Mouse (Mus musculus) T-cell, adult 2 months (primary cell): ENCODE data around the gene Rptn.
"Not testable (repeated sequence)": the region's sequence is repeated elsewhere in the genome, so short reads cannot be mapped to it uniquely, and the experiment has no call there.

ENCODE experiments used
- DNase-seq: peaks from one replicate; pipeline ENCODE4 v3.0.0; 2022; ENCODE audit warnings: low spot score

The Rptn gene

DNA sequence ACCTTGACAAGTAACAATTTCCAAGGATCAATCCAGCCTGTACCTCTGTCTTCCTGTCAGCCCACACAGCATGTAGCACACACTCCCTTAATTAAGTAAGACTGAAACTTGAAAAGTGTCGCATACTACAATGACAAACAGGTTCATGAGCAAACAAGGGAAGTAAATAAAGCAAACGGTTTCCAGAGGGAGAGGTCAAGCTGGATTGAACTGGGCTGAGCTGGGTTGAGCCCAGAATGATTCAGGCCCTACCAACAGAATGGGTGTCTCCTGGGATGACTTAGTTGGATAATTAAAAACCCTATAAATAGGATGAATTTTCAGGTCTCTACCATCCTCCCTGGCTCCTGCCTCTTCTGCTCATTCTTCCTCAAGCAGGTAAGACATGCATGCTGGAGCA, at the start of gene Rptn:
Gene Rptn, plus strand, starts transcription at position 334 of the 400 bp plus-strand sequence.
- DNase-seq, result no peak

GRCm38 (mm10) chr3:93346896-93347295, 46.6 kb upstream of the Rptn start:
- DNase-seq, result no peak

DNA sequence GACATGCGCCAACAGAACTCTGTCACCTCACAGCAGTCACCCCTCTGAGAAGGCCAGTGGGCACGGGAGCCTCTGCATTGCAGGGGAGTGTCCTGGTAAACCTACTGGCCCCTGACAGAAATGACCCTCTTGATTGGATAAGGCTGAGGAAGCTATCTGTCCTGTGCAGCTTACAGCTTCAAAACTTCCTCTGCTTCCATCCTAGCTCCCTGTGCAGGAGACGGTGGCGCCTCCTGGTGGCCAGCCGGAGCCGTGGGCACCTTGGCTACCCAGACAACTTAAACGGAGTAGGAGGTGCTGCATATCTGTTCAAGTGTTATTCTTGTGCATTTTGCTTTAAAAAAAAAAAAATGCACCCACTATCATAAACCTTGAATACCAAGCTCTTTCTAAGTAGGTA, 33.5 kb upstream of the Rptn start:
- peak; percentile 27 for DNase-seq

DNA sequence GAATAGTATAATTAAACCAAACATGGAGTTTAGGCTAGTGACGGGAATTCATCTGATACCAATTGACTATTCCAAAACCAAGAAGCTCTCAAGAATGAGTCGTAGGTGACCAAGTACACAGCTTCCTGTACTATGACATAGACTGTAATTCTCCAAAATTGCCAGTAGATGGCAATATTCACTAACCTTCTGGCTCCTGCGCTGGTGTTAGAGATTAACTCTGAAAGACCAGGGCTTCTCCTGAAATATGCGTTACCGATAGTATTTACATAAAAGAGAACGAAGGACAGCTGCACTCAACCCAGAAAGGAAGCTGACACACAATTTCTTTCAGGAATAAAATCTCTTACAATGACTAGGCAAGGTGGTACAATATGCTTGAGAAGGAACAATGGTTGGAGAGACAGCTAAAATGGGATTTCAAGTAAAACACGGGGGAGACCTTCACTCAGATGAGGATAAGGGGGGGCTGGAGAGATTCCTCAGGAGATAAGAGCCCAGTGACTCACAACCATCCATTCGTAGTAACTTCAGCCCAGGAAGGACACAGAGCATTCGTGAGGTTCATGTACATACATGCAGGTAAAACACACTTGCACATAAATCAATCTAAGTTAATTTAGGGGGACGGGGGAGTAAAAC, 31.4 kb upstream of the Rptn start:
- peak; percentile 31 for DNase-seq

GRCm38 (mm10) chr3:93366966-93367575, 26.4 kb upstream of the Rptn start:
- no peak for DNase-seq

DNA sequence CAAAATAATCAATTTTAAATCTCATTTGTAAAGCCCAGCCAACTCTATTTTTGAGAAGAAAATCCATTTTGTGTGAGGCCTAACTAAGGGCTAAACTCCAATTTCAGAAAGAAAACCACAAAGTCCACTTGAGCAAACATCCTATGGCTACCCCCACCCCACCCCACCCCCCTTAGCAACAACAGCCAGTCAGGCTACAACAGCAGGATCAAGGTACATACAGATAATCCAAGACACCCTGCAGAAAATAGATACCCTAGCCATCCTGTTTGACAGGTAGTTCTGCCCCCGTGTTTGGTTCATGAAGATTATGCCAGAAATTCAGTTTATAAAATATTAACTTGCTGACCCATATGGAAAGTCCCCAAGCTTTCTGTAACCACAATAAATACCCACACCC, 25.3 kb upstream of the Rptn start:
- no peak for DNase-seq

GRCm38 (mm10) chr3:93373416-93373815, 20.1 kb upstream of the Rptn start:
- DNase-seq, result no peak

- no peak for DNase-seq
Observed at GRCm38 (mm10) chr3:93375196-93375595, 18.3 kb upstream of the Rptn start.

DNA sequence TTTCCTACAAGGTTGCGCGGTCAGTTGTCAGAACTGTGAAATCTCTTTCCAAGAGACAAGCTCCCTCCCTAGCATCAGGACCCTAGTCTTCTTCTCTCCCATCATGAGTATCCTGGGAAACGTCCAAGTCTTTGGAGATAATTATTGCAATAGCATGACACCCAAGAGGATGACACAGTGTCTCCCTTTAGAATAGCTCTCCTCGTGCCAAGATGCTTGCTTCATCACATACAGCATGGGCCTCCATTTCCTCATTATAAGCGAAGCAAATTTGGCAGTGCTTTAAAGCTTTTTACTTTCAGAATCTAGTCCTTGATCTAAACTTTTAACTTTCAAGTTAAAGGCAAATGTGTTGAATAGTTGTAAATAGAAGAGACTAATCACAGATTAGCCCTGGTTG, 17.9 kb upstream of the Rptn start:
- DNase-seq, result no peak

DNA sequence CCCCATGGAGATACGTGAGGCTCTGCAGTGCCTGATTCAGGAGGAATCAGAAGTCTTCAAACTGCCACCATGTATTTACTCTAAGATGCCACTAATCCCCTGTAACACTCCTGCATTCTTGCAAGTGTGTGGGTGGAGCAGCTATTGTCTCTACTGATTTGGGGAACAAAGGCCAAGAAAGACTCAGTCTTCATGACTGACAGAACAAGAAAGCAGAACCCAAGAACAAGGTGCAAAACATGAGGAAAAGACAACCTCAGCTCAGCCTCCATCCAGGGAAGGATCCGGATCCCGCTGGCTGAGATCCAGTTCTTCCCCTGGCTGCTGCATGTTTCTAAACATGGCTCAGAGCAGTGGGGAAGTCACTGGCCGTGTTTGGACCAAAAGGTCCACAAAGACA, 15.4 kb upstream of the Rptn start:
- no peak for DNase-seq

GRCm38 (mm10) chr3:93403936-93404335, 10.4 kb downstream of the Rptn start:
- no peak for DNase-seq

DNA sequence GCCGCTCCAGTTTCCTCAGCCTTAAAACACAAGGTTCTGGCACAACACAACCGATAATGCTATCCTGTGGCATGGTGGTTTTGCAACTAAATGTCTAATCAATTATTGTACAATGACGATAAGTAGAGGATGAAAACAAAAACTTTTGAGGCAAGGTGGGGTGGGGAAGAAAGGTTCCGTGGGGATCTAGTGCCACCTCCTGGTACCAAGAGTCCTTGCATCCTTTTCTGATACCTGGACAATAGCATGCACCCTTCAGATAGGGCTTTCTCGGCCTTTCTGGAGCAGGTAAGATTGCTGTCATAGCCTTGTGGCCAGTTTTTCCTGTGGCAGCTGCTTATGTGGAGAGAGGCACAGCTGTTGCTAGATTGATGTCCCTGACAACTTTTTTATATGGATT, 13.5 kb downstream of the Rptn start:
- DNase-seq, result no peak

GRCm38 (mm10) chr3:93411905-93412304, 18.4 kb downstream of the Rptn start:
- no peak for DNase-seq

DNA sequence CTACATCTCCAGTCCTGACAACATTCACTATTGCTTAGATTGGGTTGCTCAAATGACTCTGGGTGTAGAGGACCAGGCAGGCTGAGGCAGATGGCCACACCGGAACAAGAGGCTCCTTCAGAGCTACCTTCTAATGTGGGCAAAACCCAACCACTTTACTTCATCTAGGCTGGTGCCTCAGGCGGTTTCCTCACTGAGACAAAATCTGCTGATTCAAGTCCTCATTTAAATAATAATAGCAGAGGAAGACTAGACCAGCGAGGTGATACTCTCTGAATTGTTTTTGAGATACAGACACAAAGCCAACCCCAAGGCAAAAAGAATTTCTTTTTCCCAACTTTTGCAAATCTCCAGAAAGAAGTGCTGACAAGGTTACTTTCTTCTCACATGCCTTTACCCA, 38.2 kb downstream of the Rptn start:
- no peak for DNase-seq

DNA sequence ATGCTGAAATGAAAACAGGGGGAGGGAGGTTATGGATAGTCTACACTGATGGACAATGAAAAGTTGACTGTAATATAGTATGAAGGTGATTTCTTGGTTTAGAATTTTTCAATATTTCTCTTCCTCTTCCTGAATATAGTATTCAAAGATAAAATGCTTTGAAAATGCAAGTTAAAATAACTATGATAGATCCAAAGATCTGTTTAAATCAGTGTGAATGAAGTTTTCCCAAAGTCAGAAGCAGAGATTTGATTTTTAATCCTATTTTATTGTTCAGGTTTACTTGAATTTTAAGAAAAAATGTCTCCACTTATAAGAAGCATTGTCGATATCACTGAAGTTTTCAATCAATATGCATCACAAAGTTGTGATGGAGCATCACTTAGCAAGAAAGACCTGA, 48.5 kb downstream of the Rptn start, which contains the start of gene Tchh:
Gene Tchh, plus strand, starts transcription at position 301 of the 400 bp plus-strand sequence.
- no peak for DNase-seq

DNA sequence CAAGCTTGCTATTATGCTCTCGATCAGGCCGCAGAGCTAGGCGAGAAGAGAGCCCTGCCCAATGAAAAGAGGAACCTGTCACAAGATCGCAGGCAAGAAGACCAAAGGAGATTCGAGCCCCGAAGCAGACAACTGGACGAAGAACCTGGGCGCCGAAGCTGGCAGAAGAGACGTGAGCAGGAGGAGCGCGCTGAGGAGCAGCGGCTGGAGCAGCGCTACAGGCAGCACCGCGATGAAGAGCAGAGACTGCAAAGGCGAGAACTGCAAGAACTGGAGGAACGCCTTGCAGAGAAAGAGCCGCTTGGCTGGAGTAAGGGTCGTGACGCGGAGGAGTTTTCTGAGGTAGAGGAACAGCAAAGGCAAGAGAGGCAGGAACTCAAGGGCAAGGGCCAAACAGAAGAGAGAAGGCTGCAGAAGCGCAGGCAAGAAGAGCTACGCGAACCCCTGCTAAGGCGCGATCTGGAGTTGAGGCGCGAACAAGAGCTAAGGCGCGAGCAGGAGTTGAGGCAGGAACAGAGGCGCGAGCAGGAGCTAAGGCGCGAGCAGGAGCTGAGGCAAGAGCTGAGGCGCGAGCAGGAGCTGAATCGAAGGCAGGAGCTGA, 50.1 kb downstream of the Rptn start:
- peak; percentile 4 for DNase-seq

DNA sequence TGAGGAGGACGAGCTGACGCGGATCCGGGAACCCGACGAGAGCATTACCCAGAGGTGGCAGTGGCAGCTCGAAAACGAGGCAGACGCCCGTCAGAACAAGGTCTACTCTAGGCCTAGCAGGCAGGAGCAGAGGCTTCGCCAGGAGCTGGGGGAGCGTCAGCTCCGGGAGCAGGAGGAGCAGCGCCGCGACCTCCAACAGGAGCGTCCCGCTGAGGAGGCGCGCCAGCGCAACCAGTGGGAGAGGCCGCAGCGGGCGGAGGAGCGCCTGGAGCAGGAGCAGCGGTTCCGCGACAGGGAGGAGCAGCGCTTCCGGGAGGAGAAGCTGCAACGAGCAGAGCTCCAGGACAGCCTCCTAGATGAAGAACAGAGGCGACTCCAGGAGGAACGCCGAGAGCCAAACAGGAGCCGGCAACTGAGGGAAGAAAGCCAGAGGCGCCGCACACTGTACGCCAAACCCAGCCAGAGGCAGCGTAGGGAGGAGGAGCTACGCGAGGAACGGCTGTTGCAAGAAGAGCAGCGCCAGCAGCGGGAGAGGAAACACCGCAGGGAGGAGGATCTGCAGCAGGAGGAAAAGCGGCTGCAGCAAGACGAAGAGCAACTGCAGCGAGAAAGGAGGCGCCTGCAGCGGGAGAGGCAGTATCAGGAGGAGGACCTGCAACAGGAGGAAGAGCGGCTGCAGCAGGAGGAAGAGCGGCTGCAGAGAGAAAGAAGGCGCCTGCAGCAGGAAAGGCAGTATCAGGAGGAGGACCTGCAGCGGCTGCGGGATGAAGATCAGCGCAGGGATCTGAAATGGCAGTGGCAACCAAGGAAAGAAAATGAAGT, 51.1 kb downstream of the Rptn start:
- peak; percentile 3 for DNase-seq

GRCm38 (mm10) chr3:93445165-93445705, 51.7 kb downstream of the Rptn start:
- no peak for DNase-seq

- no peak for DNase-seq
Observed at GRCm38 (mm10) chr3:93446128-93446755, 52.7 kb downstream of the Rptn start.

GRCm38 (mm10) chr3:93446756-93447137, 53.2 kb downstream of the Rptn start:
- DNase-seq, result not testable (repeated sequence)

GRCm38 (mm10) chr3:93447138-93447841, 53.8 kb downstream of the Rptn start:
- no peak for DNase-seq
